Mouse (Mus musculus) activated CD4-positive, CD25-positive, alpha-beta regulatory T cell, adult 4 months (primary cell): ENCODE measurements around the gene Prrg2. TPM values are rescaled to one million over a fixed set of nuclear protein-coding genes. Genes with fewer than 3 reads are reported as not detected.
A peak's percentile ranks its signal among the peaks of the same experiment; 100 is the strongest.
"Not testable (repeated sequence)": the region's sequence is repeated elsewhere in the genome, so short reads cannot be mapped to it uniquely, and the experiment has no call there.

Source experiments
- ATAC-seq: one replicate; pipeline ENCODE4 v1.8.0; 2017
- polyA plus RNA-seq, 2 experiments: library from polyadenylated mRNA; unstranded; fragments of 100-300 nt; shearing (Covaris generic); gene quantifications; one replicate each; pipeline ENCODE4 v1.2.1; 2017

Prrg2 gene
- polyA plus RNA-seq, 2 experiments from 2014 or later = 0.41 to 1.2 TPM

DNA sequence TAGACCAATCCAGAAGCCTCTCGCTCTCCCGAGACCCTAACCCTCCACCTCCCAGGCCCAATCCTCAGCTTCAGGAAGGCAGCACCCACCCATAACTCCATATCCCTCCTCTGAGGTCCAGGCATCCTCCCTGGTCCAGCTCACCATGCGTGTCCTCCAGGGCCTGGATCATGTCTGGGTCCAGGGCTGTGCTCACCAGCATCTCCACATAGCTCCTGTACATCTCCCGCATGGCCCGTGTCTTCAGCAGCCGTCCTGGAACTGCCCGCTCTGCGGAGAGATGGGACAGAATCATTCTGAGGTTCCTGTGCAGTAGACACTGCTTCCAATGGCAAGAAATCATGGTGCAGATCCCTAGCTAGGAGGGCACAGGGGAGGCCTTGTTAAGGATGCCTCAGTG is 31.6 kb downstream of the Prrg2 start:
- no peak for ATAC-seq

DNA sequence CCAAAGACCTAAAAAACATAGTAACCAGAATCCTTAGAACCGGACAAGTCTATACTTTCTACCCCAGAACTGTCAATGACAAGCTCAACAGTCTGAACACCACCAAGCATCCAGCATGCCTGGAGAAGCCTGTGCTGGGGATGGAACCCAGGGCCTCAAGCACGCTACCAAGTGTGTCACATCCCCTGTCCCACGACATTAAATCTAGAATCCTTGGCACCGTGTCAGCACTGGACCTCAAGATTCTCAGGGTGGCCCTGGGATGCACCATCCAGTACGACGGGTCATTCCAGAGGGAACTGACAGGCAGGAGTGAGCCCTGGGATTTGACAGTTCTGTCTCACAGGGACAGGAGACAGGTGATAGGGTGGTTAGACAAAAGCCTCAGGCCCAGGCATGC is 32.5 kb downstream of the Prrg2 start:
- ATAC-seq = no peak

DNA sequence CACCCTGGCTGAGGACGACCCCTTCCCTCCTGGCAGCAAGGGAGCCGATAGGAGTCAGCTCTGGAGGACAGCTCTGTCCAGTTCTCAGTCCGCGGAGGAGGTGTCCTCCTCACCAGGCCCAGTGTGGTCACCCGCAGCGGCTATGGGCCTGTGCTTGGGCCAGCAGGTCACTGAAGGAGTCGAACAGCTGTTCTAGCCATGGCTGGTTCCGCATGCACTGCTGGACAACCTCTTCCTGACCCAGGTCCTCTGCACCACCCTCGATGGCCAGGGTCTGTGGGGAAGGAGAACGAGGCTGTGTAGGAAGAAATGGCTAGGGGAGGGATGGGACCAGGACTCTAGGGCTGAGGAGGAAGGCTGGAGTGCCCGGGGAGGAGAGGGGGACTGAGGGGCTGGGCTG is 34.1 kb downstream of the Prrg2 start:
- ATAC-seq = no peak

DNA sequence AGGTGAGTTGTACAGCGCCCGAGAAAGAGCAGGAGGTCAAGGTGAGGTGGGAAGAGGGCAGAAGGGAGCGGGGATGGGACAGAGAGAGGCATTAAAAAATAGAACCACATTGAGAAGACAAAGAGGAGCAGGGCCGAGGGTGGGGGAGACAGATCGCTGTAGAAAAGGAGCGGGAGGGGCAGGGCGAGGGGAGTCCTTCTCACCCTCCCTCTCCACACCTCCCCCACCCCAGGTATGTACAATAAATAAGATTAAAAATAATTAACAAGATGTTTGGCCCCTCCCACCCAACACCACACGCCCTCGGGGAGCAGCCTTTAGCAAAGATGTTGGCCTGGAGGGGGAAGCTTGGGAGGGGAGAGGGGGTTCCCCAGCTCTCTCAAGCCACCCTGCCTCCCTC is 34.7 kb downstream of the Prrg2 start:
- no peak for ATAC-seq

DNA sequence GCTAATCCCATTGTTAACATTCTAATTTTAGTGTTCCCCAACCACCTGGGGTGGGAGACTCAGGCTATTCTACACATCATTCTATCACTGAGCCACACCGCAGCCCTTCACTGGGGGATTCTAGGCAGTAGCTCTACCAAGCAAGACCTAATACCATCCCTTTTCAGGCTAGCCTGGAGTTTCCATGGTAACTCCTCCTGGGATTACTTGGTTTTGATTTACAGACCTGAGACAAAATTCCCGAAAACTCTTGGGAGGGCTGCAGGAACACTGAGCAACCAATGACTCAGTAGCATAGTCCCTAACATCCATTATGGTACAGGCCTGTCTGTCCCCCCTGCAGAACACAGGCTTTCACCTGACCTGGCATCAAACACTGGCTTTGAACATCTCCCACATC is 36.2 kb downstream of the Prrg2 start:
- ATAC-seq = no peak

DNA sequence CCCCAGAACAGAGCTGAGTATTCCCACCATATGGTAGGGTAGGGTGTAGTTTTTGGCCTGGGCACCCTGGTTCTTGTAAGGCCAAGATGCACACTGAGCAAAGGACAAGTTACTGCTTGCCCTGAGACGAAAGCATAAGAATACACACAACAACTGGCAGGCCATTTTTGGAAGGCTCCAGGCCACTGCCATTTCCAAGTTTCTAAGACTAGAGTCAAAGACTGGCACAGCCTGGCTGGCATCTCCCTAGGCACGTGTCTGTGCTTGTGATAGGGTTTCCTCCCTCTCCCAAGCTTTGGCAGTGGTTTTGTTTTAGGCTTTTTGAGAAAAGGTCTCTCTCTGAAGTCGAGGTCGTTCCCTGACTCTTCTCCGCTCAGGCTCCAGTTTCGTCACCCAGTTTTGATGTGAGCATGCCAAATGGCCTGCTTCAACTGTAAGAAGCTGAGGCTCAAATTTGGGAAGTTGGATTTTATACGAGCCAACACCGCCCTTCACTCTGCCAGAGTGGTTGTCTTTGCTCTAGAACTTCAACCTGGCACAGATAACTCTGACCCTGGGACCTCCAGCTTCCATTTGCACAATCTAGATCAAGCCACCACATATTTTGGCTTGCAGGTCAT is 36.8 kb downstream of the Prrg2 start:
- no peak for ATAC-seq

DNA sequence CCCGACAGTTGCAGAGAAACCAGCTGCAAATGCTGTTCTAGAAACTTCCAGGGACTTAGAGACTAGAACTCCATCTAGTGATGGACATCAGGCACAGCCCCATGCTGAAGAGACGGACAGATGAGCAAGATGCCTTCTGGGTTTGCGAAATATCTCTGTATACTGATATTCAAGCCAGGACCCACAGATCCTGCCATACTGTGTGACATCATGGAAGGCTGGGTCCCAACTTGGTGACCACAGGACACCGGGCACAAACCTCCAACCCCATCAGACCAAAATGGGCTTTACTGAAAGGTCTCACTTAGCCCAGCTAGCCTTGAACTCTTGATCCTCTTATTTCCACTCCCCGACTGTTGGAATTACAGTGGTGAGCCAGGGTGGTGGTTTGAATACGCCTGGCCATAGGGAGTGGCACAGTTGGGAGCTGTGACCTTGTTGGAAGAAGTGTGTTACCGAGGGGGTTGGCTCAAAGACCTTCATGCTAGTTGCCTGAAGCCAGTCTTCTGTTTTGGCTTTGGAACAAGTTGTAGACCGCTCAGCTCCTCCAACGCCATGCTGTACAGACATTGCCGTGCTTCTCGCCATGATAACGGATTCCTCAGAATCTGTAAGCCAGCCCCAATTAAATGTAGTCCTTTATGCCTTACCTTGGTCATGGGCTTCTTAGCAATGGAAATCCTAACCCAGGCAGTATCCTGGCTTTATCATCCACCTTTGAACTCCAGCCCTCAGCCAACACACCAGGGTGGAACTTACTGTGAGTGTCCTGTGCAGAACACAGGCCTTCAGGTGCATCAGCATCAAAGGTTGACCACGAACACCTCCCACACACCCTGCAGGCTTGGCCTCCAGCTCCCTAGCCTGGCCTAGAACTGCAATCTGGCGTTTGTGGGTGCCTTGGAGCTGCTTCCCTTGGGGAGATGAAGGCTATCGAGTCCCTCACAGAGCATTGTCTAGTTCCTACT is 37.9 kb downstream of the Prrg2 start:
- no peak for ATAC-seq

DNA sequence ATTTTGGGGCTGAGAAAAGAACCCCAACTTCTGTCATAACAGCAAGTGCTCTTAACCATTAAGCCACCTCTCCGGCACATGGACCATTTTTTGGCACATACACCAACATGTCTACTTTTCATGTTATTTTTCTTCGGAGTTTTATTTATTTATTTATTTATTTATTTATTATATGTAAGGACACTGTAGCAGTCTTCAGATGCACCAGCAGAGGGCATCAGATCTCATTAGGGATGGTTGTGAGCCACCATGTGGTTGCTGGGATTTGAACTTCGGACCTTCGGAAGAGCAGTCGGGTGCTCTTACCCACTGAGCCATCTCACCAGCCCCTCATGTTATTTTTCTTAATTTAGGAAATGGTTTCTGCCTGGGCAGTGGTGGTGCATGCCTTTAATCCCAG is 38.8 kb downstream of the Prrg2 start:
- not testable (repeated sequence) for ATAC-seq

DNA sequence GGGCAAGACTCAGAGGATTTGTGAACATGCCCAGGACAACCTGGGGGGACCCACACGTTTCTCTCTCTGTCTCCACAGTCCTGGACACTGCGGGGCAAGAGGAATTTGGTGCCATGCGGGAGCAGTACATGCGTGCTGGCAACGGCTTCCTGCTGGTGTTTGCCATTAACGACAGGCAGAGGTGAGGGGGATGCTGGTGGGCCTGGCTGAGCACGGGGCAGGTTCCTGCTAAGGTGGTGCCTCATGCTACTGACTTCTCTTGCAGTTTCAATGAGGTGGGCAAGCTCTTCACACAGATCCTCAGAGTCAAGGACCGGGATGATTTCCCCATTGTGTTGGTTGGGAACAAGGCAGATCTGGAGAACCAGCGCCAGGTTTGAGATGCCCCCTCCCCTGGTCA is 42.3 kb downstream of the Prrg2 start:
- no peak for ATAC-seq

DNA sequence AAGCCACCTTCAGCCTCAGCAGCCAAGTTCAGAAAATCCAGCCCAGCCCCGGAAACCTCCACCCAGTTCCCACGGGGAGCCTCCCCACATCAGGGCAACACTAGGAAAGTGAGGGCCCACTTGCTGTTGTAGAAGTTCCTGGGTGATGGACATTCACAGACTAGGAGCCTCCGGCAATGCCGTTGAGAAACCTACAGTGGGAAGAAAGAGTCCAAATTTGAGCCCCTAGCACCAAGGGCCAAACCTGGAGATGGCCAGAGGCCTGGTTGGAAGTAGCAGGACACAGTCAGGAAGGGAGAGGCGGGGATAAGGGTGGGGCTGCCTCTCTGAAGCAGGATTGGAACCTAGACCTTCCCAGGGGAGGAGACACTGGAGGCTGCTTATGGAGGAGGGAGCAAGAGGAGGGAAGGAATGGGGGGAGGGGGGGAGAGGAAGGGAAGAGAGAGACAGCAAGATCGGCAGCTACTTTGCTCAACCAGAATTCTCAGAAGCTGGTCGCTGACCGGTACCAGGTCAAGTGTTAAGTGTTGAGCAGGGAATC is 43.4 kb downstream of the Prrg2 start:
- ATAC-seq = no peak

DNA sequence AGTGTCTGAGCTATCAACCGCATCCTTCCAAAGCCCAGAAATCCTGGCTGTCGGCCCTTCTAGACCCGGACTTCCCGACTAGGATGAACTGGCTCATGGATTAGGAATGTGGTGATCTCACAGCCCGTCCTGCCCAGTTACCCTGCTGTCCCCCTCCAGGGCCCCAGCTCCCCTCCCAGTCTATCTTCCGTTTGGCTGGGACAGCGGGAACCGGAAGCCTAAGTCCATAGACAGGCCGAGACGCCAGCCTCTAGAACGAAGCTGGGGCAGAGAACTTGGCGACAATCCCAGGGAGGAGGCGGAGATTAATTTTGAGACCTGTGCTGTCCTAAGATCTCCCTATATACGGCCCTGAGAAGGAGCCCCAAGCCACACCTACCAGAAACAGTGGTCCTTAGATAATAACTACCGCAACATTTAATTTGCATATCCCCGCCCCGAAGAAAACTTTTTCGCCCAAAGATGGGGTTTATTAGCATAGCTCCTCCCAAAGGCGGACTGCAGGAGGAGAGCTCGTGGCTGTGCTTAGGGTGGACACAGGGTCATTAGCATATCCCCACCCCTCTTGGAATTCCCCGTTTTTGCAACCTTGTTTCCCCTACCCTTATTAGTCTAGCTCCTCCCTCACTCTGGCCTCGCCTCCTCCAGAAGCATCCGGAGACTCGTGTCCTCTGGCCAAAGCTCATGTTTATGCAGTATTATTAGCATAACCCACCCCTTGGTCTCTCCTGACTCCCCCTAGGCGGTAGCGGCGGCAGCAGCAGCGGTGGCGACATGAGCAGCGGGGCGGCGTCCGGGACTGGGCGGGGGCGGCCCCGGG is 45.0 kb downstream of the Prrg2 start, which contains the start of gene Rras:
Gene Rras, plus strand, starts transcription at position 720 of the 820 bp plus-strand sequence.
- peak; percentile 87 for ATAC-seq

DNA sequence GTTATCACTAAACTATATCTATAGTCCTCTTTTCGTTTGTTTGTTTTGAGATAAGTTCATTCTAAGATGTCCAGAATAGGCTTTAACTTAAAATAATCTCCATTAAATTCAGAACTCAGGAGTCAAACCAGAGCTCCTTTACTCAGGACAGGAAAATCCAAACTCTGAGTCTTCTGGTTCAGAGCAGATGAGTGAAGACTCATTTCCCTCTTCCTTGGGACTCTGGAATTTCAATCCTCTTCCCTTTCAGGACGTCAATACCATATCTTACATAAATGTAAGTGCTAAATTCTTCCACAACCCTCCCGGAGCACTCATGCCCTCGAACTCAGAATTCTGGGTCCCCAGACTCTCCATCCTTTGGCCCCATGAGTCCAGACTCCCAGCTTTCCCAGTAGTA is 45.7 kb downstream of the Prrg2 start:
- ATAC-seq = no peak

DNA sequence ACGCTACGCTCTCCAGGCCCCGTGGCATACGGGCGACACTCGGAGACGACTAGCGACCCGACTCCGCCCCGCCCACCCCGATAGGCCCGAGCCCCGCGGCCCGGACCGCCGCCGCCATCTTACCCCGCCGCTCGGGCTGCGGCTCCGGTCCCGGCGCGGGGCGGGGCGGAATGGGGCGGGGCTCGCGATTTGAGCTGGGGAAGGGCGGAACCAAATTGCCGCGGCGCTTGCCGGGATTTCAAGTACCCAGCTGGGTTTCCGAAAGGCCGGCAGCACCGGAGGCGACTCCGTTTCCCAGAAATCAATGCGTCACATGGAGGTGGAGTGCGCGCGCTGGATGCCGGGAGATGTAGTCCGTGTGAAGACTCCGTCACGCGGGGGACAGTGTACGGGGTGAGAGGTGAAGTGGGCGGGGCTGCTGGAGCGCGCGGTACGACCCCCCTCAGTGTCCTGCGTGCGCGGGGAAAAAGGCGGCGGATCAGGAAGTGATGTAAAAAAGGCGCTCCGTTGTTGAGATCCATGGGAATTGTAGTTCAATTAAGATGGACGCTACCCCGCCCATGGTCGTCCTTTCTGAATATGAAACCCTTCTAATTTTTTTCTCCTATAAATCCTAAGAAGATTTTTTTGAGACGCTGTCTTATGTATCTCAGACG is 46.4 kb downstream of the Prrg2 start, which contains the start of gene Scaf1:
Gene Scaf1, minus strand, starts transcription at position 407 of the 656 bp plus-strand sequence.
- ATAC-seq = peak; percentile 70

DNA sequence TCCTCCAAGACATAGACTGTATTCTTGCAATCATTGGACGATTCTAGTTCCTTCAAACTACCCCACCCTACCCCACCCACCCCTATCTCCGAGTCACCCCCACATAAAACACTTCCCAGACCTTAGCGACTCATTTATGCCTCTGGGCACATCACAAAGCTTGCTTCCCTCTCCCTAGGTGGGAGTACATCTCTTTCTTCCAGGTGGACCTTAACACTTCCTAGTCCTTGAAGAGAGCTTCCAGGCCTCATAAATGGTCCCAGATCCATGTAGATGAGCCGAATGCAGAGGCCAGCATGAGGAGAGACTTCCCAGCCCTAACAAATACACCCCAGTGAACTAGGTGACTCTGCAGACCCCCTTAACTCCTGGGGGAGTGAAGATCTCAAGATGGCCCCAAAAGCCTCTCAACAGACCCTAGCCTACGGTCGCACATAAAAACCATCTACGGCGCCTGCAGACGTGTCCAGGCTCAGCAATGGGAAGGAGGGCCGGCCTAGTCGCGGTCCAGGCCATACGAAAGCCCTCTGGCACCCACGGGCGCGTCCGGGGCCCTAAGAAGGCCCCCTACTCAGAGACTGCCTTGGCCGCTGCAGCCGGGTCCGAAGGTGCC is 47.0 kb downstream of the Prrg2 start:
- no peak for ATAC-seq

DNA sequence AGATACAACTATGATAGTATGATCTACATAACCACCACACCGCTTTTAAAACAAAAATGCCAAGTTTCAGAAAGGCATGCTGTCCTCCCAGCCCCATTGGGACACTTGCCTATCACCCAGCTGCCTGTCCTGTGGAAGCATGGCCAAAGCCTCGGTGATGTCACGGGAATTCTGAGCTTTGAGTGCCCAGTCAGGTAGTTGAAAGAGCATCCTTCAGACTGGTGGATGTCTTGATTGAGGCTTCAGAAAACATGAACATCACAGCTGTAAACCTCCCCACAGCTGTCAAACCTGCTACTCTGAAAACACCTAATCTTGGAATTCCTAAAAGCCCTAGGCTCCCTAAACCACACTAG is 48.4 kb downstream of the Prrg2 start:
- ATAC-seq = no peak

DNA sequence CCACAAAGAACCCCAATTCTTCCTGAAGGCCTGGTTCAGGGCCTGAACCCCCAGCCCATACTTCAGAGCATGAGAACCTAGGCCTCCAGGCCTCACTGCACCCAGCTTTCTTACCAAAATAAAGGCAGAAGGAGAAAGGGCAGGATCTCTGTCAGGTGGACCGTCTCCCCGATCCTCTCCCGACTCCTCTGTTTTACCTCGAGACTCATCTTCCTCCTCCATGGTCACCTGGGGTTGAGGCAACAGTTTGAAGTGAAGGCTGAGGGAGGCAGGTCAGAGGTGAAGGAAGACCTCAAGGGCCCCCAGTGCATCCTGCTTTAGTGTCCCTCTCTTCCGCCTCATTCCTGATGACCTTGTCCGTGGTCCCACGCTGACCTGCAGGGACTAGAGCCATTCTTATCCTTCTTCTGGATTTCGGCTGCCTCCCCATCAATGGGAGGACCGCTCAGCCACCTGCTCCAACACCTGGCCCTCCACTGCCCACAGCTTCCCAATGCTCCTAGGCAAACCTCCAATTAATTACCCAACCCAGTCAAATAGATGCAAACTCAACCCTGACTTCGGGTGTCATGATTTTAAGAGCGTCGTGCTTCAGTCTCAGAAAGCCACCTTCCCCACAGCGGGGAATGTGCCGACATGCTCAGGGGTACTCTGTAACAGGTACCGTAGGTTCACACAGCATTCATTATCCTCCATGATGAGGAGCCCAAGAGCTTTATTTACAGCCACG is 48.9 kb downstream of the Prrg2 start:
- no peak for ATAC-seq

DNA sequence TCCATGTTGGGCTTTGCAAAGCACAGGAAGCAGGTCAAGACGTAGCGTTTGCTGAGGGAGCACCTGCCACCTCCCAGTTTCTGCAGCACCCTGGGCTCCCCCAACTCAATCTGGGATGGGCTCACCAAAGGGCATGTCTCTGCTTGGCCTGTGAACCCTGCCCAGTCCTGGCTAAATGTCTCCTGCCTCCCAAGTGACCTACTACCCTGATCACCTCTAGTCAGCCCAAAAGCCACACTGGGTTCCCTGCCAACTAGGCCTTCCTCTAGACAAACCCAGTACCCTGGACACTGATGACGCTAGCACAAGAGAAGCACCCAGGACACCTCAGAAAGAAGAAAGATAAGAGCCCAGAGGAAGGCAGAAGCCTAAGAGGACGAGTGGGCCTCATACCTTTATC is 49.7 kb downstream of the Prrg2 start:
- no peak for ATAC-seq

DNA sequence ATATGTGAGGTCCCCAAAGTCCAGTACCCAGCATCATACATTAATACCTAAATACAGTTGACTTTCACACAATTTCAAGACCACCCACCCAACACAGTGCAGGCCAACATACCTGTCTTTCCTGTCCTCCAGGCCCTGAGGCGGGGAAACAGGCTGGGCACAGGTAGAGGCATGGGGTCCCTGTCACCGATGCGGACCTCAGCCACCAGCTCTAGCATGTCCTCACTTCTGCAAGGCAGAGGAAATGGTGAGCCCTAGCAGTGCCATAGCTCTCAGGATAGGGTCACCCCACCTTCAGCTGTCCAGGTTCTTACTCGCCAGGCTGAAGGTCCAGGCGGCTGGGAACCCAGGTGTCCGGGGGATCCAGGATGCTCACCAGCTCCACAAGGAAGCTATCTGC is 50.5 kb downstream of the Prrg2 start:
- ATAC-seq = no peak

DNA sequence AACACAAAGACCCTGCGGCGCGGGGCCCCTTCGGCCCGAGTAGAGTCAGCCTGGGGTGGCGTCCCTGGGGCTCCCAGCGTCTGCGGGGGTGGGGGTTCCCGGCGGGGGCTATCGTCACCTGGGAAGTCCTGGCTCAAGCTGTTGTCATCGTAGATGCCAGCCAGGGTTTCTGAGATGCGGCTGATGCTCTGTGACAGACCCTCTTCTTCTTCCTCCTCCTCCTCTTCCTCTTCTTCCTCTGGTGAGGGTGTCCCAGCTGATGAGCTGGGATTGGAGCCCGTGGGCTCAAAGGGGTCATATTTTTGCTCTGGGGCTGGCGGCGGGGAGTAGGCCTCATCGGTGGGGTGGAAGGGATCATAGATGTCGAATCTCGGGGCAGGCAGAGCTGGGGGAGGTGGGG is 54.1 kb downstream of the Prrg2 start:
- ATAC-seq = no peak

DNA sequence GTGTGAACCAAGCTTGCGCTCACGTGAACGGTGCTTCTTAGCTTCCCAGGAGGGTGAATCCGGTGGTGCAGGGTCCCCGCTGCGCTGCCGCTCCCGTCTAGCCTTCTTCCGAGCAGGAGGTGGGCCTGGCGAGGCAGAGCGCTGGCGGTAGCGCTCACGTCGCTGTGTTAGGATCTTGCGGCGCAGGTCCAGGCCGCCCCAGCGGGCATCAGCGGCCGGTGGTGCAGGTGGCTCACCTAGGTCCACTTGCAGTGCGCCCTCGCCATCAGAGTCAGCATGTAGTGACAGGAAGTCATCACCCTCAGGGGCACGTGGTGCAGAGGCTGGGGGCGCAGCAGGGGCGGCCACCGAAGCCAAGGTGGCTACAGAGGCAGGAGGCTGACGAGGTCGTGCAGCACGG is 54.6 kb downstream of the Prrg2 start:
- ATAC-seq = no peak

DNA sequence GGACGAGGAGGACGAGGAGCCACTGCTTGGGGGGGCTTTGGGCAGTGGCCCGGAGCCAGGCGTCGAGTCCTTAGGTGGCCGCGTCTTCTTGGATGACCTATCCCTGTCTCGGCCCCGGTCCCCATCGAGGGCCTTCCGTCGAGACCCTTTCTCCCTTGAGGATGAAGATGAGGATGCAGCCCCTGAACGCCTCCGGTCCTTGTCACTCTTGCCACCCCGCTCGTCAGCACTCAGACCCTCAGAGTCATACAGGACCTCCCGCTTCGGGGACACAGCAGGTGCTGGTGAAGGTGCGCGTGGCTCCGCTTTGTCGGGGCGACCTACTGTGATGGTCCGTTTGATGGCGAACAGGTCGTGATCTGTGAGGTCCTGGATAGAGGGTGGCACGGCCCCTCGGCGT is 55.3 kb downstream of the Prrg2 start:
- no peak for ATAC-seq
